Mouse (Mus musculus) bone marrow macrophage, adult 2 months (primary cell): ENCODE measurements at regions not wholly inside any gene's neighbourhood (a gene's known extent, or its start where the extent isn't known, plus 50 kb on each side); places are given as distances from the start of the nearest gene placed in this dataset.

Experiments
- CTCF ChIP-seq: IDR thresholded peaks from 2 replicates; pipeline ENCODE4 v1.5.1; 2012; ENCODE audit warnings: low read depth, mild to moderate bottlenecking, low read length, moderate library complexity
- POLR2A ChIP-seq: IDR thresholded peaks from 2 replicates; pipeline ENCODE4 v1.6.1; 2012; ENCODE audit warnings: mild to moderate bottlenecking, low read depth, low read length, borderline replicate concordance

DNA sequence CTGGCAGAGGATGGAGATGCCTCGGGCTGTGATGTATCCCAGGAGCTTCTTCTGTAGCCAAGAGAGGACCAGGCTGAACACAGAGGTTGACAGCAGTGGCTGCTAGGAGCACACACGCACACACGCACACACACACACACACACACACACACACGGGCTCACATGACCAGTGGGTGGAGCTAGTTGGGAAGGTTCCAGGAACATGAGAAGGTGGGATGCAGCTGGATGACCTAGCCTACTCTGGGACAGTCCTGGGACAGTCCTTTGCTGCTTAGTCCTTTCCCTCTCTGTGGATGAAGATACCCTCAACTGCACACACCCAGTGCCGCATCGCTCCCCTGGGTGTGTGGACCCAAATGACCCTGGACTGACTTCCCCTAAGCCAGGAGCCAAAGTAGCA is 228.3 kb downstream of the Prex1 start:
- TF ChIP-seq CTCF, result no peak
- TF ChIP-seq POLR2A, result no peak
